Mouse (Mus musculus) hindbrain, embryonic 14.5 days (tissue): ENCODE results near the gene Gm49345. TPM values are rescaled to one million over a fixed set of nuclear protein-coding genes. Genes with fewer than 3 reads are reported as not detected.

Source experiments
- ATAC-seq: fragments of 200-750 bp; cut with Nextera tagmentation; 2 replicates; pipeline ENCODE4 v1.8.0; 2017; ENCODE audit warnings: moderate number of reproducible peaks, mild to moderate bottlenecking, moderate TSS enrichment, moderate library complexity; ENCODE audit not compliant: low FRiP score
- DNase-seq: peaks from one replicate; pipeline ENCODE4 v3.0.0-alpha.2; 2015; ENCODE audit warnings: low spot score
- H3K27ac ChIP-seq: fragments of 300-500 bp; sonication (generic); 2 replicates; pipeline ENCODE4 v1.5.1; 2014; ENCODE audit warnings: mild to moderate bottlenecking, moderate library complexity
- H3K27me3 ChIP-seq: fragments of 300-500 bp; sonication (generic); 2 replicates; pipeline ENCODE4 v1.6.1; 2014; ENCODE audit warnings: mild to moderate bottlenecking, low read length, mixed read lengths; ENCODE audit not compliant: control insufficient read depth, insufficient read depth
- H3K36me3 ChIP-seq: fragments of 300-500 bp; sonication (generic); replicated peaks from 2 replicates; pipeline ENCODE4 v1.6.1; 2014; ENCODE audit not compliant: control insufficient read depth, insufficient read depth
- H3K4me1 ChIP-seq: fragments of 300-500 bp; sonication (generic); replicated peaks from 2 replicates; pipeline ENCODE4 v1.6.1; 2014; ENCODE audit warnings: antibody characterized with exemption, low read length, mixed read lengths; ENCODE audit not compliant: control insufficient read depth, insufficient read depth
- H3K4me2 ChIP-seq: fragments of 300-500 bp; sonication (generic); replicated peaks from 2 replicates; pipeline ENCODE4 v1.6.1; 2014; ENCODE audit warnings: mild to moderate bottlenecking, moderate library complexity
- H3K4me3 ChIP-seq: fragments of 300-500 bp; sonication (generic); replicated peaks from 2 replicates; pipeline ENCODE4 v1.5.1; 2014; ENCODE audit warnings: mild to moderate bottlenecking, low read length
- H3K9ac ChIP-seq: fragments of 300-500 bp; sonication (generic); 2 replicates; pipeline ENCODE4 v1.6.1; 2014
- H3K9me3 ChIP-seq: fragments of 300-500 bp; sonication (generic); 2 replicates; pipeline ENCODE4 v1.6.1; 2016; ENCODE audit warnings: low read length; ENCODE audit not compliant: control insufficient read depth
- WGBS: fragments of 180-500 bp; shearing (Covaris S2); extraction: QIAGEN DNeasy Blood & Tissue Kit; methylation state at CpG from one replicate; pipeline ENCODE4 v1.1.7; 2014; 5-methylcytosine and 5-hydroxymethylcytosine counted together
- polyA plus RNA-seq: library from polyadenylated mRNA; unstranded; fragments of >200 nt; fragmentation: Nextera tagmentation; extraction: Ambion mirVana; gene quantifications from 2 replicates; pipeline ENCODE4 v1.2.1, GENCODE M21; 2014

The Gm49345 gene
- polyA plus RNA-seq, 1 experiment from 2014 or later, result not detected

- Histone ChIP-seq H3K4me3 (no peak overlapping the region), H3K9me3 (no peaks in the 10 kb centered on the region)
- ATAC-seq, result no peak
These were observed 64.9 kb downstream of the Gm49345 start for GRCm38 (mm10) chr13:67572591-67573189.

GRCm38 (mm10) chr13:67553730-67554129 is 83.8 kb downstream of the Gm49345 start, which contains the start of gene Zfp748:
Gene Zfp748 (minus strand): TSS chr13:67553830.
- WGBS, result 81% methylated on average over 4 of the region's 4 CpGs

More at GRCm38 (mm10) chr13:67572591-67573189, 64.9 kb downstream of the Gm49345 start:
- H3K27ac ChIP-seq, result no peak overlapping the region
- H3K4me1 ChIP-seq, result no peaks in the 10 kb centered on the region
- H3K4me2 ChIP-seq, result no peak overlapping the region
- WGBS, result 83% methylated on average over 5 of the region's 5 CpGs
- H3K36me3 ChIP-seq, result no peaks in the 10 kb centered on the region
- no peak overlapping the region for H3K9ac ChIP-seq
- DNase-seq, result no peak
- H3K27me3 ChIP-seq, result no peaks in the 10 kb centered on the region

GRCm38 (mm10) chr13:67552505-67553346 is 84.8 kb downstream of the Gm49345 start:
- Histone ChIP-seq H3K4me2 (peak overlapping the region; percentile 82), H3K9me3 (no peaks in the 10 kb centered on the region), H3K27me3 (no peaks in the 10 kb centered on the region), H3K4me3 (peak overlapping the region; percentile 94), H3K4me1 (peaks cover 16% of the 10 kb centered on the region), H3K9ac (peak overlapping the region; percentile 95), H3K36me3 (no peaks in the 10 kb centered on the region), H3K27ac (peak overlapping the region; percentile 81)
- ATAC-seq (peak; percentile 99), DNase-seq (peak; percentile 90)
- WGBS, result under 1% methylated on average over 44 of the region's 44 CpGs

More at GRCm38 (mm10) chr13:67553730-67554129, 83.8 kb downstream of the Gm49345 start, which contains the start of gene Zfp748:
- H3K4me2 ChIP-seq, result peak within 1 kb of the TSS; percentile 82
- peaks cover 16% of the 10 kb centered on the region for H3K4me1 ChIP-seq
- no peaks in the 10 kb centered on the region for H3K36me3 ChIP-seq
- peak within 1 kb of the TSS; percentile 94 for H3K4me3 ChIP-seq
- H3K9ac ChIP-seq, result peak within 1 kb of the TSS; percentile 95
- H3K9me3 ChIP-seq, result no peaks in the 10 kb centered on the region
- peak within 1 kb of the TSS; percentile 81 for H3K27ac ChIP-seq
- no peaks in the 10 kb centered on the region for H3K27me3 ChIP-seq
- ATAC-seq (no peak), DNase-seq (no peak)

GRCm38 (mm10) chr13:67545941-67546340 is 91.6 kb downstream of the Gm49345 start:
- no peaks in the 10 kb centered on the region for H3K9me3 ChIP-seq
- H3K9ac ChIP-seq, result no peak overlapping the region
- no peak overlapping the region for H3K27ac ChIP-seq
- H3K4me3 ChIP-seq, result no peak overlapping the region
- no peak for DNase-seq
- H3K27me3 ChIP-seq, result no peaks in the 10 kb centered on the region
- peaks cover 47% of the 10 kb centered on the region for H3K36me3 ChIP-seq
- WGBS, result 86% methylated on average over 1 of the region's 1 CpGs
- peaks cover 2% of the 10 kb centered on the region; the same call in 1 of the 2 replicates for H3K4me1 ChIP-seq
- ATAC-seq, result no peak
- H3K4me2 ChIP-seq, result no peak overlapping the region

Other genes with a start within 250 kb of the Gm49345 start
- 2.9 and 3.4 TPM in 2 replicates for gene Zfp429, start 237.9 kb downstream of the Gm49345 start, polyA plus RNA-seq
- 0.36 and 0.90 TPM in 2 replicates for gene Zfp459, start 216.4 kb downstream of the Gm49345 start, polyA plus RNA-seq
- 6.9 and 8.0 TPM in 2 replicates for gene Zfp874a, start 186.1 kb downstream of the Gm49345 start, polyA plus RNA-seq
- 2.1 and 2.3 TPM in 2 replicates for gene Zfp874b, start 153.5 kb downstream of the Gm49345 start, polyA plus RNA-seq
- 9.5 and 11.8 TPM in 2 replicates for gene Zfp58, start 137.2 kb downstream of the Gm49345 start, polyA plus RNA-seq
- not detected in 2 replicates for gene Gm26965, start 111.6 kb downstream of the Gm49345 start, polyA plus RNA-seq
- gene Zfp87, start 111.6 kb downstream of the Gm49345 start, polyA plus RNA-seq, result 36.3 and 40.2 TPM in 2 replicates
- gene Zfp748, start 83.9 kb downstream of the Gm49345 start, polyA plus RNA-seq, result 14.6 and 16.9 TPM in 2 replicates
- 7.2 and 7.4 TPM in 2 replicates for gene Zfp729b, start 28.1 kb downstream of the Gm49345 start, polyA plus RNA-seq
- 3.4 and 6.1 TPM in 2 replicates for gene Zfp729a, start within 50 bp of the Gm49345 start, polyA plus RNA-seq
- gene Zfp738, start 49.3 kb upstream of the Gm49345 start, polyA plus RNA-seq, result 13.4 and 13.6 TPM in 2 replicates
- gene Zfp65, start 91.4 kb upstream of the Gm49345 start, polyA plus RNA-seq, result 4.3 and 4.5 TPM in 2 replicates
- gene Zfp85, start 117.5 kb upstream of the Gm49345 start, polyA plus RNA-seq, result 8.5 and 9.2 TPM in 2 replicates
- 3.5 and 3.7 TPM in 2 replicates for gene Zfp493, start 141.9 kb upstream of the Gm49345 start, polyA plus RNA-seq
- 13.2 and 13.6 TPM in 2 replicates for gene Zfp273, start 176.0 kb upstream of the Gm49345 start, polyA plus RNA-seq
- 5.2 and 7.5 TPM in 2 replicates for gene Gm10037, start 193.3 kb upstream of the Gm49345 start, polyA plus RNA-seq
- gene BC048507, start 225.6 kb upstream of the Gm49345 start, polyA plus RNA-seq, result not detected in 2 replicates